Mouse (Mus musculus) embryonic facial prominence, embryonic 11.5 days (tissue): ENCODE results near the gene Smok2a. TPM values are rescaled to one million over a fixed set of nuclear protein-coding genes. Genes with fewer than 3 reads are reported as not detected.
"Not testable (repeated sequence)": the region's sequence is repeated elsewhere in the genome, so short reads cannot be mapped to it uniquely, and the experiment has no call there.

Source experiments
- ATAC-seq: fragments of 200-750 bp; cut with Nextera tagmentation; replicated peaks from 2 replicates; pipeline ENCODE4 v1.8.0; 2017; ENCODE audit warnings: low read depth; ENCODE audit not compliant: insufficient number of reproducible peaks, low FRiP score, low TSS enrichment
- DNase-seq: peaks from one replicate; pipeline ENCODE4 v3.0.0-alpha.2; 2015; ENCODE audit warnings: low spot score
- H3K27ac ChIP-seq: fragments of 300-500 bp; sonication (generic); replicated peaks from 2 replicates; pipeline ENCODE4 v1.5.1; 2014; ENCODE audit warnings: mild to moderate bottlenecking, low read depth, low read length, control low read depth
- H3K27me3 ChIP-seq: fragments of 300-500 bp; sonication (generic); 2 replicates; pipeline ENCODE4 v1.6.1; 2014; ENCODE audit warnings: mild to moderate bottlenecking, low read length, moderate library complexity, mixed read lengths; ENCODE audit not compliant: control insufficient read depth, insufficient read depth
- H3K36me3 ChIP-seq: fragments of 300-500 bp; sonication (generic); replicated peaks from 2 replicates; pipeline ENCODE4 v1.6.1; 2014; ENCODE audit warnings: low read depth, mild to moderate bottlenecking, low read length, moderate library complexity, mixed read lengths; ENCODE audit not compliant: control insufficient read depth, insufficient read depth
- H3K4me1 ChIP-seq: fragments of 300-500 bp; sonication (generic); 2 replicates; pipeline ENCODE4 v1.6.1; 2014; ENCODE audit warnings: low read length, mixed read lengths; ENCODE audit not compliant: control insufficient read depth, insufficient read depth
- H3K4me2 ChIP-seq: fragments of 300-500 bp; sonication (generic); 2 replicates; pipeline ENCODE4 v1.6.1; 2014; ENCODE audit warnings: low read depth, mild to moderate bottlenecking, control low read depth, low read length, moderate library complexity
- H3K4me3 ChIP-seq: fragments of 300-500 bp; sonication (generic); 2 replicates; pipeline ENCODE4 v1.5.1; 2014; ENCODE audit warnings: low read depth, low read length, control low read depth
- H3K9ac ChIP-seq: fragments of 300-500 bp; sonication (generic); replicated peaks from 2 replicates; pipeline ENCODE4 v1.6.1; 2014; ENCODE audit warnings: mild to moderate bottlenecking, control low read depth, low read length
- H3K9me3 ChIP-seq: fragments of 300-500 bp; sonication (generic); replicated peaks from 2 replicates; pipeline ENCODE4 v1.6.1; 2016; ENCODE audit warnings: mild to moderate bottlenecking, low read length, inconsistent platforms, mixed read lengths; ENCODE audit not compliant: control insufficient read depth
- WGBS: fragments of 180-500 bp; shearing (Covaris S2); extraction: QIAGEN DNeasy Blood & Tissue Kit; methylation state at CpG from one replicate; pipeline ENCODE4 v1.1.7; 2014; 5-methylcytosine and 5-hydroxymethylcytosine counted together
- polyA plus RNA-seq: library from polyadenylated mRNA; unstranded; fragments of >200 nt; fragmentation: Nextera tagmentation; extraction: Ambion mirVana; gene quantifications from 2 replicates; pipeline ENCODE4 v1.2.1, GENCODE M21; 2014

The Smok2a gene
- not detected in 2 replicates for polyA plus RNA-seq

- Histone ChIP-seq H3K27ac (no peak within 1 kb of the TSS), H3K27me3 (no peaks in the 10 kb centered on the region), H3K9me3 (peaks cover 48% of the 10 kb centered on the region), H3K4me3 (no peak within 1 kb of the TSS), H3K4me2 (no peak within 1 kb of the TSS), H3K4me1 (no peaks in the 10 kb centered on the region), H3K36me3 (no peaks in the 10 kb centered on the region), H3K9ac (no peak within 1 kb of the TSS)
- WGBS = 89% methylated on average over 3 of the region's 3 CpGs
- ATAC-seq (no peak), DNase-seq (no peak)
Observed at GRCm38 (mm10) chr17:13220888-13221287, at the start of gene Smok2a. Gene Smok2a, plus strand, starts transcription at chr17:13221188.

DNA sequence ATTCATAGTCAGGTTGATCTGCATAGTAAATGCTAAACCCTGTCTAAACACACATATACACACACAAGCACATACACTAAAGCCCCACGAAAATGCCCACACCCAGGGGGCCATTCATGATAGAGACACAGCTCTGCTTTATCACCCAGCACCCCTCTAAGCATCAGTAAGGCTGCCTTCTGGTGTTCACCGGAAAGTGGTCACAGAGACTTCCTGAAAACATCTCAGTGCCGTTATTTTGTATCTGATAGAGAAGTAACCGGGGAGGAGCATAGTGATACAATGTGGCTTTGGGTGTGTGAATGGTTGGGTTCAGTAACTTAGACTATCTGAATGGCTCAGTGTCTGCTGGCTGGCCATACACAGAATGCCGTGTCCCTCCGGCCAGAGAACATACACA lies 47.4 kb upstream of the Smok2a start:
- 83% methylated on average over 6 of the region's 6 CpGs for WGBS
- not testable (repeated sequence) for ATAC-seq, H3K9ac ChIP-seq, H3K4me1 ChIP-seq, H3K4me3 ChIP-seq, H3K27ac ChIP-seq, DNase-seq, H3K36me3 ChIP-seq, H3K9me3 ChIP-seq, H3K4me2 ChIP-seq, H3K27me3 ChIP-seq

DNA sequence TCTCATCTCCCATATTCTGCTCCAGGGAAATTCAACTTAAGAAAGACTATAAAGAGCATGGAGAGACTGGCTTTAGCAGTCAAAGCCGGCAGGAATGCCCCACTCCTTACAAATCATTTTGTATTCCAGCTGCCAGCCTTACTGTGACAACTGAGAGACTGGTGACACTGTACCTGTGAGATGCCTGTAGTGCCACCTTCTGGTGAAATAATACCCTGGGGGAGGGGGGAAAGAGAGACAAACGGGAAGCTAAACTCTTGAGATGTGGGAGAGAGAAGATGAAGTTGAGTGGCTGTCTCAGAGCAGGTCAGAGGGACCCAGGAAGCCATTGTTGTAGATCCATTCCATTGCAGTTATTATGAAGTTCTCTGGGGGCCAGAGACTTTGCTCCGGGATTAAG lies 47.0 kb upstream of the Smok2a start:
- not testable (repeated sequence) for H3K4me2 ChIP-seq, ATAC-seq, H3K9ac ChIP-seq, H3K27ac ChIP-seq, H3K9me3 ChIP-seq, H3K27me3 ChIP-seq, DNase-seq, H3K4me1 ChIP-seq, H3K36me3 ChIP-seq, H3K4me3 ChIP-seq
- 57% methylated on average over 1 of the region's 3 CpGs for WGBS

DNA sequence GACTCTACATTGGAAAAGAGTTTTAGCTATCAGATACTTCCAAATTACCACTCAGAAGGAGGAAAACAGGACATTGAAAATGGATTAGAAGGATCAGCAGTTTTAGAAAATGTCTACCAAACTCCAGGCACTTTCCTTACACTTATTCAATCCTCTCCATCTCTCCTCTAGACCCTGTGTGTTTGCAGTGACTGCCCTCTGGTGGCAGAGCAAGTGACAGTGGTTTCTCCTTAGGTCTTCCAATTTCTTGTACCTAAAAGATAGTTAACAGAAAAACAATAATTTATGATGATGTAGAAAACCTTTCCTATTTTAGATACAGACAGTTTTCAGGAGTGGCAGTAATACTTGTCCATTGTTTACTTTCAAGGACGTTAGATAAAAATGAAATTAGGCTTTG lies 45.4 kb upstream of the Smok2a start:
- H3K36me3 ChIP-seq, H3K27ac ChIP-seq, DNase-seq, H3K4me1 ChIP-seq, H3K4me3 ChIP-seq, H3K27me3 ChIP-seq, H3K4me2 ChIP-seq, H3K9ac ChIP-seq, ATAC-seq, H3K9me3 ChIP-seq: not testable (repeated sequence)
- no CpG with 5 or more reads among the region's 1 CpGs for WGBS

DNA sequence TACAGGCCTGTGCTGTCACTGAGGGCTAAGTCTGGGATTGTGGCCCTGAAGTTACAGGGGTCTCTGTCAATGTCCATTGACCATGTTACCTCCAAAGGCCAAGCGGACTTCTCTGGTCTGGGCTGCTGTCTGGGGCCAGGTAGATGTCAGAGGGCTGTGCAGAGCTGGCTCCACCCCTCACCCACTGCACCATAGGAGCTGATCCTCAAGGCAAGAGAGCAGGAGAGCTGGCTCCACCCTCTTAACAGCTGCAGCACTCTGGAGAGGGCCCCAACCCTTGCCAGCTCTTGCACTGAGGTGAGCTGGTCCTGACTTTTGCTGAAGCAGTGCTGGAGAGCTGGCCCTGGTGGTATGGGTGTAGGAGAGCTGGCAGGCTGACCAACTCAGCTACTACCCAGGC lies 43.2 kb upstream of the Smok2a start:
- H3K4me1 ChIP-seq, H3K9ac ChIP-seq, DNase-seq, H3K27me3 ChIP-seq, H3K36me3 ChIP-seq, H3K4me3 ChIP-seq, H3K9me3 ChIP-seq, H3K27ac ChIP-seq, H3K4me2 ChIP-seq: not testable (repeated sequence)
- 61% methylated on average over 1 of the region's 1 CpGs for WGBS
- ATAC-seq = 0 out of 2 replicates have a peak, but pooled peaks have one; percentile 51

GRCm38 (mm10) chr17:13179021-13179420 lies 42.0 kb upstream of the Smok2a start:
- not testable (repeated sequence) for DNase-seq, ATAC-seq
- 88% methylated on average over 4 of the region's 4 CpGs for WGBS

DNA sequence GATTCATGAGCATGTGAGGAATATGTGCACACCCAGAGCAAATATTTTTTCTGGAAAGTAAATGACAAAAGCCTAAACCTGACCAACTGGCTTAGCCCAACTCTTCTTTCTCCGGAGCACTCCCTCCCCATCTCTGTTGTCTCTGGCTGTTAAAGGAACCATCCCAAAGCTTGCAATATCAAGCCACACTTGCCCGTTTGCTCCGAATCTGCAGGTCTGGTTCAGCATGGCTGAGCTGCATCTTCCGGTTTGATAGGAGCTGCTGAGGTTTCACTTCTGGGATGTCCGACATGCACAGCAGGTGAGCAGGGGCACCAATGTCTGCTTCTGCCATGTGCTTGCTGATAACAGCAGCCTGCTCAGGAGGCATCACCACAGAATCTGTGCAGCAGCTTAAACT lies 40.5 kb upstream of the Smok2a start:
- not testable (repeated sequence) for H3K36me3 ChIP-seq, DNase-seq, H3K4me3 ChIP-seq, H3K27ac ChIP-seq, H3K9me3 ChIP-seq, ATAC-seq, H3K9ac ChIP-seq, H3K4me2 ChIP-seq, H3K4me1 ChIP-seq, H3K27me3 ChIP-seq
- WGBS = 89% methylated on average over 5 of the region's 5 CpGs

More at GRCm38 (mm10) chr17:13179021-13179420, 42.0 kb upstream of the Smok2a start:
- not testable (repeated sequence) for H3K27me3 ChIP-seq, H3K9me3 ChIP-seq, H3K4me1 ChIP-seq, H3K4me2 ChIP-seq, H3K27ac ChIP-seq, H3K36me3 ChIP-seq, H3K9ac ChIP-seq, H3K4me3 ChIP-seq

- not testable (repeated sequence) for H3K4me3 ChIP-seq, H3K9ac ChIP-seq, H3K4me2 ChIP-seq, H3K27ac ChIP-seq, H3K4me1 ChIP-seq, ATAC-seq, DNase-seq, H3K36me3 ChIP-seq, H3K27me3 ChIP-seq, H3K9me3 ChIP-seq
- WGBS = 72% methylated on average over 2 of the region's 4 CpGs
Observed at GRCm38 (mm10) chr17:13182712-13183111, 38.3 kb upstream of the Smok2a start.
